Mouse (Mus musculus): ENCODE measurements at regions not wholly inside any gene's neighbourhood (a gene's known extent, or its start where the extent isn't known, plus 50 kb on each side); places are given as distances from the start of the nearest gene placed in this dataset.

DNA sequence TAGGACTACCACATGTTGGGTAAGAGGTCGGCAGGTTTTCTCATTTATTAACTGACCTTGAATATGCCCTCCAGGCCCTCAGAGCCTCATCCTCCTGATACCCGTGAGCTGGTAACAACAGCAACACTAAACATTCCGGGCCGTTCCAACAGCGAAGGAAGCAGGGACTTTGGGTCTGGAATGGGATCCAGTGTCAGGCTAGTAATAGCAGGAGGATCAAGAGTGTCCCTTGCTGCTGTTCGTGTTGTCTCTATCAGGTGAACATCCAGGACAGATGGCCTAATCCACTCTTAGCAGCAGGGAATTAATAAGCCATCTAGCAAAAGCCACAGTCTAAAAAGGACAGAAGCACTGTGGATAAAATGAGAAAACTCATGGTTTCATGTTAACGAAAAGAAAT, 106.7 kb downstream of the Cpeb2 start:
- Histone ChIP-seq H3K27ac (no peak overlapping the region), H3K27me3 (ENCODE audit: insufficient read depth, poor library complexity, severe bottlenecking) (no peaks in the 10 kb centered on the region), H3K36me3 (no peaks in the 10 kb centered on the region), H3K9me3 (no peaks in the 10 kb centered on the region), H3K4me3 (no peak overlapping the region), H3K4me1 (replicated peaks) (no peaks in the 10 kb centered on the region)
- DNase-seq (ENCODE audit: low spot score), result no peak
- WGBS, result 81% methylated on average over 7 of the region's 7 CpGs

GRCm38 (mm10) chr5:43341475-43341874, 108.5 kb downstream of the Cpeb2 start:
- WGBS, result 90% methylated on average over 2 of the region's 2 CpGs
- no peaks in the 10 kb centered on the region for H3K4me1 ChIP-seq (replicated peaks)
- H3K27me3 ChIP-seq (ENCODE audit: insufficient read depth, poor library complexity, severe bottlenecking), result no peaks in the 10 kb centered on the region
- H3K36me3 ChIP-seq, result no peaks in the 10 kb centered on the region
- no peak overlapping the region for H3K27ac ChIP-seq
- no peak for DNase-seq (ENCODE audit: low spot score)
- H3K4me3 ChIP-seq, result no peak overlapping the region
- H3K9me3 ChIP-seq, result no peaks in the 10 kb centered on the region

- no peaks in the 10 kb centered on the region for H3K9me3 ChIP-seq
- no peak overlapping the region for H3K4me3 ChIP-seq
- H3K27ac ChIP-seq, result no peak overlapping the region
- 85% methylated on average over 1 of the region's 1 CpGs for WGBS
- no peaks in the 10 kb centered on the region for H3K36me3 ChIP-seq
- DNase-seq (ENCODE audit: low spot score), result no peak
- H3K4me1 ChIP-seq (replicated peaks), result no peaks in the 10 kb centered on the region
- no peaks in the 10 kb centered on the region for H3K27me3 ChIP-seq (ENCODE audit: insufficient read depth, poor library complexity, severe bottlenecking)
These were observed 111.5 kb downstream of the Cpeb2 start for GRCm38 (mm10) chr5:43344441-43344840.

DNA sequence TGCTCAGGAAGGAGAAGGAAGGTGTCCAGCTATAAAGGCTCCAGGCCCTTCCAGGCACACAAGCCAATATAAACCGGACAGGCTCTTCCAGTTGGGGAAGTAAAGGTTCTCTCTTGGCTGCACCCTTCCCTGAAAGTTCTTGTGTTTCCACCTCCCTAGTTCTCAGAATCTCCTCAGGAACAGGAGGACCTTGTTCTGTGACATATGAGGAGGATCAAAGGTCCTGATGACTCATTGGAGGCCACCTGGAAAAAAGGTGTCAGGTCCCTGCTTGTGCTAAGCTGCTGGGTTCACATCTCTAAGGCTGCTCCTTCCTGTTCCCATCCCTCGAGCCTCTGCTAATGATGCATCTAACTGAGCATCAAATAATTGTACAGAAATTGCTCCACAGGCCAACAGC, 118.0 kb downstream of the Cpeb2 start:
- Histone ChIP-seq H3K4me3 (no peak overlapping the region), H3K9me3 (no peaks in the 10 kb centered on the region), H3K27me3 (ENCODE audit: insufficient read depth, poor library complexity, severe bottlenecking) (no peaks in the 10 kb centered on the region), H3K4me1 (replicated peaks) (peaks cover 27% of the 10 kb centered on the region), H3K27ac (no peak overlapping the region), H3K36me3 (no peaks in the 10 kb centered on the region)
- 84% methylated on average over 2 of the region's 2 CpGs for WGBS
- DNase-seq (ENCODE audit: low spot score), result no peak

GRCm38 (mm10) chr5:43353021-43353990, 120.3 kb downstream of the Cpeb2 start:
- Histone ChIP-seq H3K36me3 (no peaks in the 10 kb centered on the region), H3K4me1 (replicated peaks) (peaks cover 27% of the 10 kb centered on the region), H3K27me3 (ENCODE audit: insufficient read depth, poor library complexity, severe bottlenecking) (no peaks in the 10 kb centered on the region), H3K27ac (0 out of 2 replicates have a peak overlapping the region, but pooled peaks have one; percentile 3), H3K9me3 (no peaks in the 10 kb centered on the region), H3K4me3 (no peak overlapping the region)
- WGBS, result 71% methylated on average over 23 of the region's 23 CpGs
- DNase-seq (ENCODE audit: low spot score), result no peak

DNA sequence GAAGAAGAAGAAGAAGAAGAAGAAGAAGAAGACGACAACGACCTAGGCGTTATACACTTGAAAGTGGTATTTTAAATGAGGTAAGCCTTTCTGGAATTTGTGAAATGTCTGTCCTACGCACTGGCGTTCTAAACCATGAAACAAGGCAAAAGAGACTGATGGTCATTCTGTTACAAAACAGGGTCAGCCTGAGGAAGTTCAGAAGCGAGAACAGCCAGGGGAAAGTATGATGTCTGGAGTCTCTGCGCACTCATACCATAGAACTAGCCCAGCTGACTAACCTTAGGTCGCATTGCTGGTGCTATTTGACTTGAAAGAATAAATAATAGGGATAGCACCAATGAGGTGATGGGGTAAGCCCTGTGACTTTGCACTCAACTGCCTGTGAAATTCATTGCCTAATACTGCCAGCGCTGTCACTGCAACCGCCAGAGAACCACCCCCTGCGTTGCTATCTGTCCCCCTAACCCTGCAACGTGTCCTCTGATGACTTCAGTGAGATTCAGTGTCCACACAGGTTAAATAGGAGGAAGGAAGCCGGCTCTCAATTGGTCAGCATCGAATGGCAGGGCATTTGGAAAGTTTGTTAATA, 121.5 kb downstream of the Cpeb2 start:
- WGBS, result 49% methylated on average over 14 of the region's 14 CpGs
- no peaks in the 10 kb centered on the region for H3K9me3 ChIP-seq
- peak overlapping the region; percentile 89; the same call in 1 of the 2 replicates for H3K27ac ChIP-seq
- H3K4me3 ChIP-seq, result peak overlapping the region; percentile 53
- peaks cover 27% of the 10 kb centered on the region for H3K4me1 ChIP-seq (replicated peaks)
- no peaks in the 10 kb centered on the region for H3K36me3 ChIP-seq
- DNase-seq (ENCODE audit: low spot score), result no peak
- no peaks in the 10 kb centered on the region for H3K27me3 ChIP-seq (ENCODE audit: insufficient read depth, poor library complexity, severe bottlenecking)

GRCm38 (mm10) chr5:43355026-43355580, 122.1 kb downstream of the Cpeb2 start:
- Histone ChIP-seq H3K27ac (peak overlapping the region; percentile 89), H3K4me1 (replicated peaks) (peaks cover 27% of the 10 kb centered on the region), H3K4me3 (peak overlapping the region; percentile 53), H3K9me3 (no peaks in the 10 kb centered on the region), H3K36me3 (no peaks in the 10 kb centered on the region), H3K27me3 (ENCODE audit: insufficient read depth, poor library complexity, severe bottlenecking) (no peaks in the 10 kb centered on the region)
- WGBS, result under 1% methylated on average over 12 of the region's 12 CpGs
- DNase-seq (ENCODE audit: low spot score), result peak; percentile 91

- 87% methylated on average over 16 of the region's 16 CpGs for WGBS
- peak overlapping the region; percentile 89 for H3K27ac ChIP-seq
- peak; percentile 40 for DNase-seq (ENCODE audit: low spot score)
These were observed 122.9 kb downstream of the Cpeb2 start for GRCm38 (mm10) chr5:43355832-43356231.

DNA sequence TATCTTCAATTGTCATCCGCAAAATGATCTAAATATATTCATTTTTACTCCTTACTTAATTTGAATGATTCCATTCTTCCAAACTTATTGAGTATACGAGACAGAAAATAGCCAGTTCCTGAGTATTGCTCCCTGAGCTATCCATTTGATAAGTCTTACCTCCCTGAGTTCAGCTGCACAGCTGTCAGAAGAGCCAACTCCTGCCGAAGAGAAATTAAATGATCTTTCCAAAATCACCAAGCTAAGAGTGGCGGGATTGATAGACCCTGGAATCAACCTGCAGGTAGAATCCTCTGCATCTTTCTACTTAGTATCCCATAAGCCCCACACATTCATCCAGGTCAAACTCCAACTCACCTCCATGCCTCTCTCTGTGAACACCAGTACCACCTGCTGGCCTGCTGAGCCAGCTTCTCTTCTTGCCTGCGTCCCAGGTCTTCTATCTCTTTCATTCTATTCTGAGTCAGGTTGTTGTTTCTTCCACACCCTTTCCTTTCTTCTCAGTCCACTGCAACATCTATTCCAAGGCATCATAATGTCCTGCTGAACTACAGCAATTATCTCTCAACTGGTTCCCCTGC, 124.2 kb downstream of the Cpeb2 start:
- H3K4me1 ChIP-seq (replicated peaks), result peaks cover 27% of the 10 kb centered on the region
- H3K27ac ChIP-seq, result no peak overlapping the region
- no peak overlapping the region for H3K4me3 ChIP-seq
- WGBS, result 91% methylated on average over 5 of the region's 5 CpGs
- H3K36me3 ChIP-seq, result no peaks in the 10 kb centered on the region
- no peaks in the 10 kb centered on the region for H3K27me3 ChIP-seq (ENCODE audit: insufficient read depth, poor library complexity, severe bottlenecking)
- H3K9me3 ChIP-seq, result no peaks in the 10 kb centered on the region
- DNase-seq (ENCODE audit: low spot score), result no peak

More at GRCm38 (mm10) chr5:43355832-43356231, 122.9 kb downstream of the Cpeb2 start:
- Histone ChIP-seq H3K9me3 (no peaks in the 10 kb centered on the region), H3K27me3 (ENCODE audit: insufficient read depth, poor library complexity, severe bottlenecking) (no peaks in the 10 kb centered on the region), H3K4me1 (replicated peaks) (peaks cover 27% of the 10 kb centered on the region), H3K36me3 (no peaks in the 10 kb centered on the region), H3K4me3 (0 out of 2 replicates have a peak overlapping the region, but pooled peaks have one; percentile 53)

GRCm38 (mm10) chr5:43357901-43358300, 124.9 kb downstream of the Cpeb2 start:
- WGBS, result 88% methylated on average over 5 of the region's 5 CpGs
- no peaks in the 10 kb centered on the region for H3K36me3 ChIP-seq
- peaks cover 24% of the 10 kb centered on the region for H3K4me1 ChIP-seq (replicated peaks)
- DNase-seq (ENCODE audit: low spot score), result no peak
- no peak overlapping the region for H3K4me3 ChIP-seq
- H3K9me3 ChIP-seq, result no peaks in the 10 kb centered on the region
- no peak overlapping the region for H3K27ac ChIP-seq
- no peaks in the 10 kb centered on the region for H3K27me3 ChIP-seq (ENCODE audit: insufficient read depth, poor library complexity, severe bottlenecking)

DNA sequence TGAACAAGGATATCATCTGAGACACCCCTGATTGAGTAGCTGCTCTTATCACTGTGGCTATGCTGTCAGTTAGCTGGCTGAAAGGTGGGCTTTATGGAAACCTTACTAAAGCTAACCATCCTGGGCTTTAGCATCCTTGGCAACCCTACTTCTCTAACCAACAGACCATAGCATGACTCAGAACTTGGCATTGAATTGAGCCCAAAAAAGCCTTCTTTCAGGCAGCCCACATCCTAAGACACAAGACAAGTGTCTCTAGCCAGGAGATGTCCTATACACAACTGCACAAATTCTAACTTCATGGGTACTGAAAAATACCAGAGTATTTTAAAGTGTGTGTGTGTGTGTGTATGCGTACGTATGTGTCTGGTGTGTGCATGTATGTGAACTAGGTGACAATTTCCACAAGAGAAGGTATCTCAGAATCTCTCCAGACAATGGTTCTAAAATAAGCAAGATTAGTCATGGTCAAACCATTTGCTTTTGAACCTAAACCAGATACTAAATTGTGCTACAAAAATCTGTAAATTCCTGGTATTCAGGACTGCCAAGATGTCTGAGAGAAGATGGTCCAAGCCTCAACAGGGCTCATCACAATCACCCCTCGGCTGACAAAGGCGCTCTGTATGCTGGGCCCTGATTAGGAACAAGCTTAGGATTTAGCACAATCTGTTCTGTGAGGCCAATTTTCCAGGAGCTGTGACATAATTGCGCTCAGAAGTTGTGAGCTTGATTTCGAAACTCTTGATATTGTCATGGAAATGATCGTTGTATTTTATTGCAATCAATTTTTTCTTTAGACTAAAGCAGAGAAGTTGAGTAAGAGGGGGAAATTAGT, 126.2 kb downstream of the Cpeb2 start:
- Histone ChIP-seq H3K36me3 (no peaks in the 10 kb centered on the region), H3K27ac (no peak overlapping the region), H3K4me1 (replicated peaks) (peaks cover 17% of the 10 kb centered on the region), H3K4me3 (no peak overlapping the region), H3K27me3 (ENCODE audit: insufficient read depth, poor library complexity, severe bottlenecking) (no peaks in the 10 kb centered on the region), H3K9me3 (no peaks in the 10 kb centered on the region)
- no peak for DNase-seq (ENCODE audit: low spot score)
- WGBS, result 86% methylated on average over 7 of the region's 7 CpGs

DNA sequence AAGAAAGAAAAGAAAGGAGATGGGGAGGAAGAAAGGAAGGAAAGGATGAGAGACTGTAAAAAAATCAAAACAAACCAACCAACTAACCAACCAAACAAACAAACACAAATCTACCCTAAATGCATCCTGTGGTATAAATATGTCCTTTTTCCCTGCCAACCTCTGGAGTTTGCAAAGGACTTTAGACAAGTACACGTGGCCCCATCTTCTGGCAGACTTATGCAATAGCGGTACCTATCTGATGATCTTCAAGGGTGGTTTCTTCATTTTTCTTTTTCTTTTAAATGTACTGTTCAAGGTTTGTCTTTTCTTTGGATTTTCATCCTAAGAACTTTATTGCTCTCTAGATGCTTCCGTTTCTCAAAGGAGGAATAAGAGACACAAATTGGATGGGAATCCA, 127.3 kb downstream of the Cpeb2 start:
- H3K36me3 ChIP-seq, result no peaks in the 10 kb centered on the region
- peak; percentile 23 for DNase-seq (ENCODE audit: low spot score)
- H3K4me3 ChIP-seq, result no peak overlapping the region
- 41% methylated on average over 3 of the region's 3 CpGs for WGBS
- no peaks in the 10 kb centered on the region for H3K27me3 ChIP-seq (ENCODE audit: insufficient read depth, poor library complexity, severe bottlenecking)
- H3K4me1 ChIP-seq (replicated peaks), result peaks cover 6% of the 10 kb centered on the region
- no peak overlapping the region for H3K27ac ChIP-seq
- H3K9me3 ChIP-seq, result no peaks in the 10 kb centered on the region
